41 mouse cellular contexts compared by ENCODE assay signal in genomic region chr3:88097666-88098065, GRCm38 (mm10). TPM values are rescaled to one million over a fixed set of nuclear protein-coding genes. Genes with fewer than 3 reads are reported as not detected.
DNase-seq lines count a peak whose midpoint lies in the region; ATAC-seq and TF ChIP-seq lines count a peak whose summit lies in the region.
"Had no signal": no experiment of that assay in that cellular context is flagged by ENCODE, and none has a peak within 500 bp of the region (broad histone marks: within the 10 kb centered on the region; RNA-seq: fewer than 3 reads in every experiment).

No protein-coding gene starts in this region.

- no peak overlapping the region for H3K4me3 ChIP-seq in bone marrow macrophage, adult 2 months (ENCODE audit: insufficient read depth, low read length)
- H3K4me3 ChIP-seq in kidney, embryonic 15.5 days (replicated peaks) = no peak overlapping the region
- H3K4me3 ChIP-seq: embryonic facial prominence, embryonic 13.5 days; gastrocnemius, adult 2 months; heart, embryonic 13.5 days; hindbrain, embryonic 10.5 days; intestine, embryonic 15.5 days; limb, embryonic 12.5 days; liver, embryonic 15.5 days; neural tube, embryonic 15.5 days; stomach, embryonic 15.5 days had no signal

- H3K4me2 ChIP-seq in kidney, embryonic 15.5 days = no peak overlapping the region
- H3K4me2 ChIP-seq: embryonic facial prominence, embryonic 13.5 days; heart, embryonic 13.5 days; intestine, embryonic 15.5 days; limb, embryonic 12.5 days; liver, embryonic 15.5 days; lung, embryonic 14.5 days; neural tube, embryonic 15.5 days; stomach, embryonic 15.5 days had no signal

- peak; percentile 70 for ATAC-seq in frontal cortex, adult (ENCODE audit: low TSS enrichment)
- 0 out of 2 replicates have a peak, but pooled peaks have one; percentile 14 for ATAC-seq in megakaryocyte progenitor cell, adult 5-6 weeks (replicated peaks; ENCODE audit: poor library complexity)
- ATAC-seq in kidney, embryonic 15.5 days (replicated peaks; ENCODE audit: low FRiP score) = no peak
- ATAC-seq: forebrain, postnatal 0 days; hindbrain, embryonic 16.5 days; intestine, embryonic 15.5 days had no signal

- H3K36me3 ChIP-seq in kidney, embryonic 15.5 days = peaks cover 84% of the 10 kb centered on the region
- H3K36me3 ChIP-seq: neural tube, embryonic 15.5 days had no signal

- H3K27ac ChIP-seq in bone marrow macrophage, adult 2 months (ENCODE audit: insufficient read depth, low read depth, low read length) = peak overlapping the region; percentile 43
- no peak overlapping the region for H3K27ac ChIP-seq in kidney, embryonic 15.5 days
- H3K27ac ChIP-seq: embryonic facial prominence, embryonic 13.5 days; gastrocnemius, adult 2 months; heart, embryonic 13.5 days; hindbrain, embryonic 10.5 days; intestine, embryonic 15.5 days; kidney, postnatal 0 days; limb, embryonic 12.5 days; liver, embryonic 15.5 days; neural tube, embryonic 15.5 days; stomach, embryonic 15.5 days had no signal

- no peak for DNase-seq in frontal cortex, postnatal 10 days (ENCODE audit: low spot score in 2 of 2)
- peak; percentile 35 for DNase-seq in right cerebral cortex, adult 18-20 months
- DNase-seq in right cerebral cortex, postnatal 10 days (ENCODE audit: low spot score in 2 of 2) = no peak
- no peak for DNase-seq in thymus, postnatal 4 days
- DNase-seq: adrenal gland, adult 8-10 months; B cell, adult 2 months; cerebellum, adult 11 months; cerebellum, adult 9-11 months; forebrain, postnatal 0 days; gastrocnemius, adult 2 months; heart, postnatal 10 days; kidney, adult 2 months; lung, embryonic 14.5 days; lung, postnatal 14 days; midbrain, embryonic 14.5 days; retina, postnatal 1 day had no signal

- no peaks in the 10 kb centered on the region for H3K27me3 ChIP-seq in kidney, embryonic 15.5 days
- H3K27me3 ChIP-seq: embryonic facial prominence, embryonic 13.5 days; heart, embryonic 13.5 days; intestine, embryonic 15.5 days; limb, embryonic 12.5 days; liver, embryonic 15.5 days; neural tube, embryonic 15.5 days; stomach, embryonic 15.5 days had no signal

- TF ChIP-seq CTCF in bone marrow macrophage, adult 2 months (IDR thresholded peaks at IDR 0.05; ENCODE audit: low read depth, low read length) = no peak

- peaks cover 42% of the 10 kb centered on the region for H3K4me1 ChIP-seq in bone marrow macrophage, adult 2 months (ENCODE audit: control insufficient read depth, insufficient read depth, low read length)
- H3K4me1 ChIP-seq in kidney, embryonic 15.5 days = no peaks in the 10 kb centered on the region
- H3K4me1 ChIP-seq: embryonic facial prominence, embryonic 13.5 days; heart, embryonic 13.5 days; hindbrain, embryonic 10.5 days; intestine, embryonic 15.5 days; limb, embryonic 12.5 days; liver, embryonic 15.5 days; stomach, embryonic 15.5 days had no signal

- no peaks in the 10 kb centered on the region for H3K9me3 ChIP-seq in kidney, embryonic 15.5 days (replicated peaks)
- H3K9me3 ChIP-seq: embryonic facial prominence, embryonic 13.5 days; heart, embryonic 13.5 days; hindbrain, embryonic 10.5 days; intestine, embryonic 15.5 days; limb, embryonic 12.5 days; liver, embryonic 15.5 days; neural tube, embryonic 15.5 days; stomach, embryonic 15.5 days had no signal

- no peak overlapping the region for H3K9ac ChIP-seq in kidney, embryonic 15.5 days
- H3K9ac ChIP-seq: embryonic facial prominence, embryonic 13.5 days; forebrain, postnatal 0 days; heart, embryonic 13.5 days; intestine, embryonic 15.5 days; limb, embryonic 12.5 days; liver, embryonic 15.5 days; lung, embryonic 14.5 days; neural tube, embryonic 15.5 days; stomach, embryonic 15.5 days had no signal

- no peak for TF ChIP-seq POLR2A in bone marrow macrophage, adult 2 months (IDR thresholded peaks at IDR 0.05; ENCODE audit: borderline replicate concordance, low read depth, low read length)

- 85% methylated on average over 6 of the region's 6 CpGs for WGBS in kidney, embryonic 15.5 days

RNA-seq across cellular contexts. Expression of gene Iqgap3, which starts 15.9 kb away (rescaled TPM):
- 20.5 and 25.7 TPM in 2 replicates for polyA plus RNA-seq in bone marrow macrophage, adult 2 months (2012; ENCODE audit: insufficient read depth, insufficient read length, missing spikeins)
- total RNA-seq in megakaryocyte progenitor cell, adult 5-6 weeks (2015) = 14.1 and 14.2 TPM in 2 replicates
- 21.4 and 22.0 TPM in 2 replicates for total RNA-seq in megakaryocyte progenitor cell, adult 5-6 weeks (2017)
- polyA plus RNA-seq in kidney, embryonic 15.5 days (2015; fragmentation: Nextera tagmentation; extraction: Ambion mirVana) = 18.5 and 22.1 TPM in 2 replicates

RNA-seq across cellular contexts. Expression of gene Ttc24, which starts 19.6 kb away (rescaled TPM):
- polyA plus RNA-seq in bone marrow macrophage, adult 2 months (2012; ENCODE audit: insufficient read depth, insufficient read length, missing spikeins) = not detected in 2 replicates
- not detected in 2 replicates for total RNA-seq in megakaryocyte progenitor cell, adult 5-6 weeks (2015)
- not detected in 2 replicates for total RNA-seq in megakaryocyte progenitor cell, adult 5-6 weeks (2017)
- polyA plus RNA-seq in kidney, embryonic 15.5 days (2015; fragmentation: Nextera tagmentation; extraction: Ambion mirVana) = not detected in 2 replicates
- total RNA-seq: adrenal gland, adult 8-10 months; adrenal gland, postnatal 4 days; gastrocnemius, adult 2 months; heart, adult 8-10 months; heart, postnatal 10 days; layer of hippocampus, postnatal 10 days; left cerebral cortex, adult 18-20 months; left cerebral cortex, postnatal 14 days; liver, adult 2 months; megakaryocyte-erythroid progenitor cell, adult 5-6 weeks had no signal
- polyA plus RNA-seq: forebrain, embryonic 11.5 days; forebrain, postnatal 0 days; heart, embryonic 13.5 days; hindbrain, embryonic 10.5 days; hindbrain, embryonic 16.5 days; intestine, embryonic 15.5 days; kidney, adult 2 months; kidney, postnatal 0 days; large intestine, adult 2 months; limb, embryonic 12.5 days; liver, adult 2 months; liver, embryonic 15.5 days; lung, embryonic 14.5 days; midbrain, embryonic 14.5 days; neural tube, embryonic 15.5 days; small intestine, adult 2 months; stomach, embryonic 15.5 days; urinary bladder, adult 2 months had no signal

RNA-seq across cellular contexts. Expression of gene Naxe, which starts 39.4 kb away (rescaled TPM):
- polyA plus RNA-seq in bone marrow macrophage, adult 2 months (2012; ENCODE audit: insufficient read depth, insufficient read length, missing spikeins) = 76.1 and 83.0 TPM in 2 replicates
- 44.2 and 67.8 TPM in 2 replicates for total RNA-seq in megakaryocyte progenitor cell, adult 5-6 weeks (2015)
- total RNA-seq in megakaryocyte progenitor cell, adult 5-6 weeks (2017) = 39.6 and 41.4 TPM in 2 replicates
- 164 and 174 TPM in 2 replicates for polyA plus RNA-seq in kidney, embryonic 15.5 days (2015; fragmentation: Nextera tagmentation; extraction: Ambion mirVana)

RNA-seq across cellular contexts. Expression of gene Mef2d, which starts 44.5 kb away (rescaled TPM):
- polyA plus RNA-seq in bone marrow macrophage, adult 2 months (2012; ENCODE audit: insufficient read depth, insufficient read length, missing spikeins) = 84.5 and 98.1 TPM in 2 replicates
- 82.5 and 95.7 TPM in 2 replicates for total RNA-seq in megakaryocyte progenitor cell, adult 5-6 weeks (2015)
- total RNA-seq in megakaryocyte progenitor cell, adult 5-6 weeks (2017) = 49.6 and 52.8 TPM in 2 replicates
- 18.5 and 21.5 TPM in 2 replicates for polyA plus RNA-seq in kidney, embryonic 15.5 days (2015; fragmentation: Nextera tagmentation; extraction: Ambion mirVana)

RNA-seq across cellular contexts. Expression of gene Gpatch4, which starts 54.8 kb away (rescaled TPM):
- polyA plus RNA-seq in bone marrow macrophage, adult 2 months (2012; ENCODE audit: insufficient read depth, insufficient read length, missing spikeins) = 7.9 and 8.4 TPM in 2 replicates
- 34.2 and 38.7 TPM in 2 replicates for total RNA-seq in megakaryocyte progenitor cell, adult 5-6 weeks (2015)
- total RNA-seq in megakaryocyte progenitor cell, adult 5-6 weeks (2017) = 49.2 and 51.8 TPM in 2 replicates
- polyA plus RNA-seq in kidney, embryonic 15.5 days (2015; fragmentation: Nextera tagmentation; extraction: Ambion mirVana) = 38.2 and 45.4 TPM in 2 replicates
